Mouse (Mus musculus) forebrain, postnatal 0 days (tissue): ENCODE data around the gene 1110017D15Rik. TPM values are rescaled to one million over a fixed set of nuclear protein-coding genes. Genes with fewer than 3 reads are reported as not detected.

Experiments used
- ATAC-seq: fragments of 200-750 bp; cut with Nextera tagmentation; 2 replicates; pipeline ENCODE4 v1.8.0; 2017; ENCODE audit warnings: mild to moderate bottlenecking, moderate library complexity
- DNase-seq: peaks from one replicate; pipeline ENCODE4 v3.0.0-alpha.2; 2015
- H3K27ac ChIP-seq: fragments of 300-500 bp; sonication (generic); 2 replicates; pipeline ENCODE4 v1.5.1; 2014; ENCODE audit warnings: low read depth, mild to moderate bottlenecking, antibody characterized with exemption, low read length, moderate library complexity, mixed read lengths
- H3K27me3 ChIP-seq: fragments of 300-500 bp; sonication (generic); 2 replicates; pipeline ENCODE4 v1.6.1; 2014; ENCODE audit warnings: mild to moderate bottlenecking, low read length, mixed read lengths; ENCODE audit not compliant: insufficient read depth
- H3K36me3 ChIP-seq: fragments of 300-500 bp; sonication (generic); 2 replicates; pipeline ENCODE4 v1.6.1; 2014; ENCODE audit warnings: mild to moderate bottlenecking, moderate library complexity; ENCODE audit not compliant: insufficient read depth
- H3K4me1 ChIP-seq: fragments of 300-500 bp; sonication (generic); 2 replicates; pipeline ENCODE4 v1.6.1; 2014; ENCODE audit warnings: antibody characterized with exemption; ENCODE audit not compliant: insufficient read depth
- H3K4me2 ChIP-seq: fragments of 300-500 bp; sonication (generic); 2 replicates; pipeline ENCODE4 v1.6.1; 2014; ENCODE audit warnings: low read depth, mild to moderate bottlenecking, moderate library complexity
- H3K4me3 ChIP-seq: fragments of 300-500 bp; sonication (generic); 2 replicates; pipeline ENCODE4 v1.5.1; 2014; ENCODE audit warnings: low read depth, low read length, mixed read lengths
- H3K9ac ChIP-seq: fragments of 300-500 bp; sonication (generic); 2 replicates; pipeline ENCODE4 v1.6.1; 2014; ENCODE audit warnings: mild to moderate bottlenecking
- H3K9me3 ChIP-seq: fragments of 300-500 bp; sonication (generic); 2 replicates; pipeline ENCODE4 v1.6.1; 2016; ENCODE audit warnings: low read length
- CTCF ChIP-seq: sonication (generic); IDR thresholded peaks from 2 replicates; pipeline ENCODE4 v1.5.1; 2016; ENCODE audit warnings: antibody characterized with exemption, control low read depth, low read depth
- WGBS: fragments of 180-500 bp; shearing (Covaris S2); extraction: QIAGEN DNeasy Blood & Tissue Kit; methylation state at CpG from one replicate; pipeline ENCODE4 v1.1.7; 2014; 5-methylcytosine and 5-hydroxymethylcytosine counted together
- polyA plus RNA-seq: library from polyadenylated mRNA; unstranded; fragments of >200 nt; fragmentation: Nextera tagmentation; extraction: Ambion mirVana; gene quantifications from 2 replicates; pipeline ENCODE4 v1.2.1, GENCODE M21; 2015
- total RNA-seq: library from RNA; depleted of rRNA; stranded (reverse); fragments of >200 nt; gene quantifications from 2 replicates; pipeline ENCODE4 v1.2.3, GENCODE M21; 2014; rRNA removed

1110017D15Rik gene
- total RNA-seq, result 11.8 and 15.6 TPM in 2 replicates
- polyA plus RNA-seq, result 21.1 and 21.7 TPM in 2 replicates

GRCm38 (mm10) chr4:41517233-41517632, at the start of gene 1110017D15Rik:
1110017D15Rik (minus strand) TSS chr4:41517333.
- no peak within 1 kb of the TSS for H3K4me2 ChIP-seq
- WGBS, result 92% methylated on average over 2 of the region's 2 CpGs
- no peak within 1 kb of the TSS for H3K27ac ChIP-seq
- no peak for TF ChIP-seq CTCF
- H3K27me3 ChIP-seq, result no peaks in the 10 kb centered on the region
- ATAC-seq, result no peak
- no peak for DNase-seq
- no peak within 1 kb of the TSS for H3K9ac ChIP-seq
- H3K4me3 ChIP-seq, result no peak within 1 kb of the TSS
- H3K9me3 ChIP-seq, result no peaks in the 10 kb centered on the region
- 0 out of 2 replicates have a peak, but pooled peaks cover 7% of the 10 kb centered on the region for H3K4me1 ChIP-seq
- peaks cover 24% of the 10 kb centered on the region for H3K36me3 ChIP-seq

- no peak for DNase-seq
- Histone ChIP-seq H3K4me2 (peak overlapping the region; percentile 21), H3K36me3 (peaks cover 10% of the 10 kb centered on the region), H3K27me3 (no peaks in the 10 kb centered on the region), H3K9ac (no peak overlapping the region), H3K4me3 (no peak overlapping the region), H3K4me1 (peaks cover 24% of the 10 kb centered on the region), H3K27ac (no peak overlapping the region), H3K9me3 (no peaks in the 10 kb centered on the region)
- TF ChIP-seq CTCF, result no peak
- 9% methylated on average over 3 of the region's 3 CpGs for WGBS
- ATAC-seq, result no peak
These were observed 49.0 kb upstream of the 1110017D15Rik start for GRCm38 (mm10) chr4:41566123-41566522.

- no peaks in the 10 kb centered on the region for H3K9me3 ChIP-seq
- 92% methylated on average over 5 of the region's 5 CpGs for WGBS
- H3K4me3 ChIP-seq, result no peak overlapping the region
- no peak overlapping the region for H3K27ac ChIP-seq
- no peaks in the 10 kb centered on the region for H3K27me3 ChIP-seq
- no peak overlapping the region for H3K9ac ChIP-seq
- no peak for DNase-seq
- no peak overlapping the region for H3K4me2 ChIP-seq
- H3K36me3 ChIP-seq, result peaks cover 10% of the 10 kb centered on the region
- no peak for TF ChIP-seq CTCF
- no peak for ATAC-seq
- H3K4me1 ChIP-seq, result peaks cover 24% of the 10 kb centered on the region
These were observed 46.2 kb upstream of the 1110017D15Rik start for GRCm38 (mm10) chr4:41563297-41563696.

GRCm38 (mm10) chr4:41557092-41557491, 40.0 kb upstream of the 1110017D15Rik start:
- WGBS, result 51% methylated on average over 3 of the region's 3 CpGs
- H3K27me3 ChIP-seq, result no peaks in the 10 kb centered on the region
- peak; percentile 47 for ATAC-seq
- H3K27ac ChIP-seq, result peak overlapping the region; percentile 15; the same call in 1 of the 2 replicates
- H3K36me3 ChIP-seq, result no peaks in the 10 kb centered on the region
- no peaks in the 10 kb centered on the region for H3K9me3 ChIP-seq
- H3K4me3 ChIP-seq, result no peak overlapping the region
- H3K4me1 ChIP-seq, result no peaks in the 10 kb centered on the region
- no peak for TF ChIP-seq CTCF
- no peak overlapping the region for H3K9ac ChIP-seq
- no peak for DNase-seq
- H3K4me2 ChIP-seq, result no peak overlapping the region

GRCm38 (mm10) chr4:41556311-41556953, 39.3 kb upstream of the 1110017D15Rik start:
- Histone ChIP-seq H3K9me3 (no peaks in the 10 kb centered on the region), H3K27ac (no peak overlapping the region), H3K4me2 (no peak overlapping the region), H3K4me3 (no peak overlapping the region), H3K4me1 (no peaks in the 10 kb centered on the region), H3K27me3 (no peaks in the 10 kb centered on the region), H3K9ac (no peak overlapping the region), H3K36me3 (no peaks in the 10 kb centered on the region)
- DNase-seq (no peak), ATAC-seq (no peak)
- TF ChIP-seq CTCF, result no peak
- WGBS, result 60% methylated on average over 5 of the region's 5 CpGs

- no peak for TF ChIP-seq CTCF
- no peaks in the 10 kb centered on the region for H3K36me3 ChIP-seq
- H3K4me3 ChIP-seq, result no peak overlapping the region
- no peak overlapping the region for H3K9ac ChIP-seq
- no peak overlapping the region for H3K4me2 ChIP-seq
- no peak for DNase-seq
- H3K9me3 ChIP-seq, result no peaks in the 10 kb centered on the region
- no peak overlapping the region for H3K27ac ChIP-seq
- no peak for ATAC-seq
- H3K27me3 ChIP-seq, result no peaks in the 10 kb centered on the region
- no peaks in the 10 kb centered on the region for H3K4me1 ChIP-seq
- 76% methylated on average over 14 of the region's 14 CpGs for WGBS
These were observed 38.0 kb upstream of the 1110017D15Rik start for GRCm38 (mm10) chr4:41554994-41555663.

GRCm38 (mm10) chr4:41553116-41553515, 36.0 kb upstream of the 1110017D15Rik start:
- 69% methylated on average over 11 of the region's 11 CpGs for WGBS

More at GRCm38 (mm10) chr4:41553116-41553515, 36.0 kb upstream of the 1110017D15Rik start:
- no peak for TF ChIP-seq CTCF
- no peak for ATAC-seq
- DNase-seq, result no peak
- Histone ChIP-seq H3K27me3 (no peaks in the 10 kb centered on the region), H3K27ac (no peak overlapping the region), H3K4me3 (no peak overlapping the region), H3K9ac (no peak overlapping the region), H3K4me2 (no peak overlapping the region), H3K36me3 (no peaks in the 10 kb centered on the region), H3K9me3 (no peaks in the 10 kb centered on the region), H3K4me1 (no peaks in the 10 kb centered on the region)
